Mouse (Mus musculus): ENCODE results near the gene Cited1.

Cited1 gene

GRCm38 (mm10) chrX:102251937-102252860, at the start of gene Cited1:
TSS of gene Cited1 (minus strand) at chrX:102252181.
- DNase-seq (ENCODE audit: low spot score in 2 of 2): peak in 1 of 2 experiments; percentile 59

- DNase-seq (ENCODE audit: low spot score in 2 of 2): no peak
These were observed 32.9 kb upstream of the Cited1 start for GRCm38 (mm10) chrX:102284889-102285288.

GRCm38 (mm10) chrX:102262620-102263345, 10.8 kb upstream of the Cited1 start:
- peak in 1 of 2 experiments; percentile 47 for DNase-seq (ENCODE audit: low spot score in 2 of 2)

- no peak for DNase-seq (ENCODE audit: low spot score in 2 of 2)
These were observed 7.8 kb upstream of the Cited1 start for GRCm38 (mm10) chrX:102259772-102260171.

DNA sequence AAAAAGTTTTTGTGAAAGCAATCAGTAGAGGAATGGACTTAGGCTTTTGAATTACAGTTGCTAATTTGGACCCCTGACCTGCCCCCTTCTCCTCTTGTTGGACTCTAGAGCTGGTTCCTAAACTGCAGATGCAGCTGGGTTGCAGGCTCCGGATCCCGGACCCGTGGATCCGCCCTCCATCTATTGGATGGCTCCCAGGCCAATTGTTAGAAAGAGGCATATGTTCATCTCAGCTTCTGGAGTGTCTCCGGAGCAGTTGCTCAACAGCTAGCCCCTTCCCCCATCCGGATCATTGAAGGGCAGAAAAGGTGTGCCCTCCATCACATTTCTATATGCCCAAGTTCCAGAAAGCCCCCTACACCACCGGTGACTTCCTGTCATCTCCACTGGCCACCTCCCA, 1.9 kb upstream of the Cited1 start:
- DNase-seq (ENCODE audit: low spot score in 2 of 2): peak in 1 of 2 experiments; percentile 42

GRCm38 (mm10) chrX:102251221-102251936, 602 bp downstream of the Cited1 start:
- peak in 1 of 2 experiments; percentile 24 for DNase-seq (ENCODE audit: low spot score in 2 of 2)

DNA sequence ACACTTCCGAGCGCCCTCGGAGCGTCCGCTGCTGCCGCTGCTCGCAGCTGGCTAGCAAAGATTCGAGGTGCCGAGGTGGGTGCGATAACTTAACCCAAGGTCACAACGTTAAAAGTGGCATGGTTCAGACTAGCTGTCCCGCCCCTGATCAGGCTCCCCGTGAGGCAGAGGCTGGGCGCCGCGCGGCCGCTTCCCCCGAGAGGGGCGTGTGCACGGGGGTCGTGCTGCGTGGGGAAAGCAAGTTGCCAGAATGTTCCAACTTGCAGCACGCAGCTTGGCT, 1.1 kb downstream of the Cited1 start:
- no peak for DNase-seq (ENCODE audit: low spot score in 2 of 2)

DNA sequence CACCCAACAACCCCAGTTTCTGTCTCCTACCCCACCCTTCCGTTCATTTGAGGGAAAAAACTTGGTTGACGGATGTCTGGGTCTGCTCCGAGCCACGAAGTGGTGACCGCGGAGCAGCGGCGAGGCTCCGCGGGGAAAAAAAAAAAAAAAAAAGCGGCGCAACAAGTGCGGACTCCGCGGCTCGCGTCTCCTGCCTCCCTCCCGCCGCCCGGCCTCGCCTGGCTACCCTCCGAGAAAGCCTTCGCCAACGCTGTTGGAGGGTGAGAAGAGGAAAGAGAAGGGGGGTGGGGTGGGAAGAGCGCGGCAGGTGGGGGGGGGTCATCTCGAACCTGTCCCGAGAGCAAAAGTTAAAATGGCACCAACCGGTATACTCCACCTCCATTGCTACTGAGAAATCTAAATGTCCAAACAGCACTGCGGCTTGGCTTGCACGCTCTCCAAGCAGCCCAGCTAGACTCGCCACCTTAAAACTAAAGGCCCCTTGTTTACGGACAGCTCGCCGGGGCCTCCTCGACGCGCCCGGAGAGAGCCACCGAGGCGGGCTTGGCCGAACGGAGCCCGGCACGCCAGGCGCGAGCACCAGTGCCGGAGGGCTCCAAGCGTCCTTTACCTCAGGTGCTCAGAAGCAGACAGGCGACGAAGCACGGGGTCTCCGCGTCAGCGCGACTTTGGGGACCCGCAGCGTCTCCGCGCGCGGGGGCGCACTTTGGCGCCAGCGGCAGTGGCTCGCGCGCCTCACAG, 1.7 kb downstream of the Cited1 start:
- DNase-seq (ENCODE audit: low spot score in 2 of 2): peak in 1 of 2 experiments; percentile 10

GRCm38 (mm10) chrX:102244334-102244733, 7.6 kb downstream of the Cited1 start:
- no peak for DNase-seq (ENCODE audit: low spot score in 2 of 2)

- DNase-seq (ENCODE audit: low spot score in 2 of 2): peak in 1 of 2 experiments; percentile 30
These were observed 32.9 kb downstream of the Cited1 start for GRCm38 (mm10) chrX:102219126-102219525.

DNA sequence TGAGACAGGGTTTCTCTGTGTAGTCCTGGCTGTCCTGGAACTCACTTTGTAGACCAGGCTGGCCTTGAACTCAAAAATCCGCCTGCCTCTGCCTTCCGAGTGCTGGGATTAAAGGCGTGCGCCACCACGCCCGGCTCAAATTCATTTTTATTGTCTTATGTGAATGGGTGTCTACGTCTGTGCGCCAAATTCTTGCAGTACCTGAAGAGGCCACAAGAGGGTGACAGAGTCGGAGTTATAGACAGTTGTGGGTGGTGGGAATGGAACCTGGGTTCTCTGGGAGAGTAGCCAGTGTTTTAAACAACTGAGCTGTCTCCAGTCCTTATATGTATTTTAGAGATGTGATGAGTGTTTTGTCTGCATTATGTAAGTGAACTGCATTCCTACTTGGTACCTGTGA, 36.6 kb downstream of the Cited1 start:
- peak in 1 of 2 experiments; percentile 9 for DNase-seq (ENCODE audit: low spot score in 2 of 2)
